Mouse (Mus musculus) forebrain, embryonic 11.5 days (tissue): ENCODE measurements at regions not wholly inside any gene's neighbourhood (a gene's known extent, or its start where the extent isn't known, plus 50 kb on each side); places are given as distances from the start of the nearest gene placed in this dataset.
"Not testable (repeated sequence)": the region's sequence is repeated elsewhere in the genome, so short reads cannot be mapped to it uniquely, and the experiment has no call there.

ENCODE experiments used
- ATAC-seq: fragments of 200-750 bp; cut with Nextera tagmentation; replicated peaks from 2 replicates; pipeline ENCODE4 v1.8.0; 2017; ENCODE audit warnings: moderate TSS enrichment; ENCODE audit not compliant: low FRiP score
- DNase-seq: peaks from one replicate; pipeline ENCODE4 v3.0.0-alpha.2; 2017; ENCODE audit warnings: low spot score
- H3K27ac ChIP-seq: fragments of 300-500 bp; sonication (generic); 2 replicates; pipeline ENCODE4 v1.5.1; 2014; ENCODE audit warnings: low read depth, low read length
- H3K27me3 ChIP-seq: fragments of 300-500 bp; sonication (generic); 2 replicates; pipeline ENCODE4 v1.6.1; 2014; ENCODE audit warnings: mild to moderate bottlenecking, low read length, mixed read lengths; ENCODE audit not compliant: control insufficient read depth, insufficient read depth
- H3K36me3 ChIP-seq: fragments of 300-500 bp; sonication (generic); 2 replicates; pipeline ENCODE4 v1.6.1; 2014; ENCODE audit warnings: mild to moderate bottlenecking, low read length, moderate library complexity, mixed read lengths; ENCODE audit not compliant: control insufficient read depth, insufficient read depth
- H3K4me1 ChIP-seq: fragments of 300-500 bp; sonication (generic); replicated peaks from 2 replicates; pipeline ENCODE4 v1.6.1; 2014; ENCODE audit warnings: low read length, mixed read lengths; ENCODE audit not compliant: control insufficient read depth, insufficient read depth
- H3K4me2 ChIP-seq: fragments of 300-500 bp; sonication (generic); 2 replicates; pipeline ENCODE4 v1.6.1; 2014; ENCODE audit warnings: low read depth, mild to moderate bottlenecking, low read length, moderate library complexity, mixed read lengths; ENCODE audit not compliant: severe bottlenecking
- H3K4me3 ChIP-seq: fragments of 300-500 bp; sonication (generic); 2 replicates; pipeline ENCODE4 v1.5.1; 2014; ENCODE audit warnings: low read depth, low read length
- H3K9ac ChIP-seq: fragments of 300-500 bp; sonication (generic); 2 replicates; pipeline ENCODE4 v1.6.1; 2014; ENCODE audit warnings: low read length
- H3K9me3 ChIP-seq: fragments of 300-500 bp; sonication (generic); 2 replicates; pipeline ENCODE4 v1.6.1; 2016; ENCODE audit warnings: low read length, mixed read lengths; ENCODE audit not compliant: control insufficient read depth
- WGBS: fragments of 180-500 bp; shearing (Covaris S2); extraction: QIAGEN DNeasy Blood & Tissue Kit; methylation state at CpG from one replicate; pipeline ENCODE4 v1.1.7; 2014; 5-methylcytosine and 5-hydroxymethylcytosine counted together

GRCm38 (mm10) chr1:112486046-112486445 lies 621.3 kb upstream of the Dsel start:
- not testable (repeated sequence) for H3K27me3 ChIP-seq, H3K4me1 ChIP-seq, DNase-seq, H3K9me3 ChIP-seq, H3K27ac ChIP-seq, H3K36me3 ChIP-seq, ATAC-seq, H3K4me3 ChIP-seq, H3K9ac ChIP-seq, H3K4me2 ChIP-seq
- WGBS, result 84% methylated on average over 5 of the region's 5 CpGs

DNA sequence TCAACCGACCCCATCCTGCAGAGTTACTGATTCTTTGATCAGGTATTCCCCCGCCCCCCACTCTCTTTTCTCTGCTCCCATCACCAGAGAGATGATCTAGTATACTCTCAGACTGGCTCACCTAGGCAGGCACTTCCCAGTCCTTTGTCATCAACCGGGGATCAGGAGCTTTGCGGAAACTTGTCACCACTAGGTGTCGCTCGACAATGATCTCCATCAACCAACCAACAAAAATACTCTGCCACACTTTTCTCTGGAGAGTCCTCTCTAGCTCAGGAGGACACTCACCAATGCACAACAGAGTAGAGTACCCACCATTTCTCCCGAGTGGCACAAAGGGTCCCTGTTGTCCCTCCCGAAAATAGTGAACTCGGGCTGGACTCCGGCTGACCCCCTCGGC lies 591.3 kb upstream of the Dsel start:
- H3K4me1 ChIP-seq, result no peaks in the 10 kb centered on the region
- DNase-seq (peak; percentile 80), ATAC-seq (peak; percentile 71)
- H3K27me3 ChIP-seq, result no peaks in the 10 kb centered on the region
- no peak overlapping the region for H3K27ac ChIP-seq
- H3K4me2 ChIP-seq, result no peak overlapping the region
- 39% methylated on average over 11 of the region's 11 CpGs for WGBS
- H3K9me3 ChIP-seq, result no peaks in the 10 kb centered on the region
- no peak overlapping the region for H3K4me3 ChIP-seq
- no peak overlapping the region for H3K9ac ChIP-seq
- no peaks in the 10 kb centered on the region for H3K36me3 ChIP-seq

DNA sequence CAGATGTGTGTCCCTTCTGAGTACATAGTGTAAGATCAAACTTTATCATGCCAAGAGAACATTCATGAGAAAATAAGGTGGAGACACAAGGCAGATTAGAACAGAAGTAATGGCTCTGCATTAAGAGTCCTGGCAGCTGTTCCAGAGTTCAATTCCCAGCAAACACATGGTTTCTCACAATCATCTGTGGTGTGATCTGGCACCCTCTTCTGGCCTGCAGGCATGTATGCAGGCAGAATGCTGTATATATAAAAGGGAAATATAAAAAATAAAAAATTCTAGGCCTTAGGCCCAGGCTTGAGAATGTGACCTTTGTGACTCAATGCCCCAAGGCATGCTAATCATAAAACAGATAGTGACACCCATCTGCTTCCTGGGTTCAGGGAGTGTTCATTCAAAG lies 587.7 kb upstream of the Dsel start:
- DNase-seq (no peak), ATAC-seq (no peak)
- no peaks in the 10 kb centered on the region for H3K9me3 ChIP-seq

DNA sequence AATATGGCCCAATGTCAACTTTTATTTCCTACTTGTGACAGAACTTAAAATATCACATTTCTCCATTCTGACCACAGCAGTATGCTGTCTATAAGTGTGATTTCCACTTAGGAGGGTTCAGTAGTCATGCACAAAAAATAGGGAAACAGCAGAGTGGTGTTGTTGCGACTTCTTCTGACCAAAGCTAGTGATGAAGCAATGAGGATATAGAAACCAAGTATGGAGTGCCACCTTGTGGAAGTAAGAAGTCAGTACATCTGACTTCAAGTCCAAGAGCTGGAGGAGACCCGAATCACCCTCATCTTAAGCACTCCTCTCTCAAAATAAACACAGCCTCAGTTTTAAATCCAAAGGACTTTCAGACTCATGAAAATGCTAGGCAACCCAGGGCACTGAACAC lies 586.9 kb upstream of the Dsel start:
- no peak overlapping the region for H3K4me2 ChIP-seq
- ATAC-seq (peak; percentile 56; the same call in 1 of the 2 replicates), DNase-seq (no peak)
- no peaks in the 10 kb centered on the region for H3K9me3 ChIP-seq
- no peaks in the 10 kb centered on the region for H3K36me3 ChIP-seq
- 19% methylated on average over 2 of the region's 2 CpGs for WGBS
- H3K27ac ChIP-seq, result no peak overlapping the region
- H3K4me1 ChIP-seq, result no peaks in the 10 kb centered on the region
- no peak overlapping the region for H3K9ac ChIP-seq
- no peaks in the 10 kb centered on the region for H3K27me3 ChIP-seq
- no peak overlapping the region for H3K4me3 ChIP-seq

More for the DNA sequence above, 587.7 kb upstream of the Dsel start:
- no peaks in the 10 kb centered on the region for H3K27me3 ChIP-seq
- no peak overlapping the region for H3K9ac ChIP-seq
- H3K4me2 ChIP-seq, result no peak overlapping the region
- H3K36me3 ChIP-seq, result no peaks in the 10 kb centered on the region
- no peaks in the 10 kb centered on the region for H3K4me1 ChIP-seq
- no peak overlapping the region for H3K27ac ChIP-seq
- no peak overlapping the region for H3K4me3 ChIP-seq

- Histone ChIP-seq H3K27ac (no peak overlapping the region), H3K36me3 (no peaks in the 10 kb centered on the region), H3K4me3 (no peak overlapping the region), H3K4me1 (no peaks in the 10 kb centered on the region), H3K9me3 (no peaks in the 10 kb centered on the region), H3K9ac (no peak overlapping the region), H3K27me3 (no peaks in the 10 kb centered on the region), H3K4me2 (no peak overlapping the region)
- DNase-seq (no peak), ATAC-seq (no peak)
- 76% methylated on average over 2 of the region's 2 CpGs for WGBS
Measured at GRCm38 (mm10) chr1:112439109-112439508, 574.4 kb upstream of the Dsel start.

DNA sequence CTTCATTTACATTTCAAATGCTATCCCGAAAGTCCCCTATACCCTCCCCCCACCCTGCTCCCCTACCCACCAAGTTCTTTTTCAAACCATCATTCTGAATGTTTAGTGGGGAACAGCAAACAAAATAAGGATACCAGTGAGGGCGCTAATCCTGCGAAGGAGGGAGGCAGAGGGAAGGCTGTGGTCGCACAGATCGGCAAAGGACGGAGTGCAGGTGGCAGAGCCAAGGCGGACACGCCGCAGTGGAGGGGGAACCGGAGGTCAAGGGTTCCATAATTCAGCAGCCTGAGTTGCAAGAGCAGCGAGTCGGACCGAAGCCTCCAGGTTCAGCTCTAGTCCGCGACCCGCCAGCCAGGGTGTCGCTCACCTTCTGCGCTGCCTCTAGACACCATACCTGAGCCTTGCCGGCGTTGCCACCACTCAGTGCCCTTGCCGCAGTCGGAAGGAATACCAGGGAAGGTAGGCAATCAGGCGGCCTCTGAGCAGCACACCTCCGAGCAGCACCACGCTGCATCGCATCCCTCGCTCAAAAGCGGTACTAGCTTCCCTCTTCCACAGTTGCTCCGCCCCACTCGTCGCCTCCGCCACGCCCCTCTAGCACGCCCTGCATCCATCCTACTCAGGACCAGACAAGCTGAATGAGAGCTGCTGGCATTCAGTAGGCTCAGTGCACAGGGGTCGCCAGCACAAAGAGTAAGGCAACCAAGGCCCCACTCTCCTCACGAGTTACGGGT lies 551.8 kb upstream of the Dsel start:
- 2% methylated on average over 37 of the region's 37 CpGs for WGBS
- H3K9ac ChIP-seq, result peak overlapping the region; percentile 50
- peak overlapping the region; percentile 48 for H3K4me3 ChIP-seq
- no peaks in the 10 kb centered on the region for H3K36me3 ChIP-seq
- no peak overlapping the region for H3K27ac ChIP-seq
- ATAC-seq (peak; percentile 99), DNase-seq (peak; percentile 82)
- H3K4me2 ChIP-seq, result peak overlapping the region; percentile 90
- no peaks in the 10 kb centered on the region for H3K27me3 ChIP-seq
- H3K9me3 ChIP-seq, result no peaks in the 10 kb centered on the region
- H3K4me1 ChIP-seq, result no peaks in the 10 kb centered on the region

GRCm38 (mm10) chr1:112388807-112389206 lies 524.1 kb upstream of the Dsel start:
- Histone ChIP-seq H3K9me3 (no peaks in the 10 kb centered on the region), H3K4me1 (no peaks in the 10 kb centered on the region), H3K27ac (no peak overlapping the region), H3K27me3 (no peaks in the 10 kb centered on the region), H3K4me3 (no peak overlapping the region), H3K9ac (no peak overlapping the region), H3K4me2 (no peak overlapping the region), H3K36me3 (no peaks in the 10 kb centered on the region)
- DNase-seq (peak; percentile 74), ATAC-seq (peak; percentile 60; the same call in 1 of the 2 replicates)
- WGBS, result 46% methylated on average over 3 of the region's 3 CpGs

DNA sequence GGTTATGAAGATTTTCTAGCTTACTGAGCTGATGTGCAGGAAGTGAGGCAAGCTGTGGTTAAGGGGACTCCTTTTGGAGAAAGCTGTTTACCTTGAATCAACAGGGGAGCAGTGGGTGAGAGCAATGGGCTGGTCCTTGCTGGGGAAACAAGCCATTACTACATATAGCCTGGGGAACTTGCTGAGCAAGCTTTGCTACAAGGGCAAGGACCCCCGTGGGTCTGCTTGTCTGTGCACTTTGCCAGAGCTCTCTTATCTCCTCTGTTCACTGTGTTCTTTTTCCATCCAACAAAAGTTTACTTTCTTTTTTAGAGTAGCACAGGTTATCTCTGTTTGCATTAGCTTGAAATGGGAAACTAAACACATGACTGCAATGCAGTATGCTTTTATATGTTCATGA lies 519.3 kb upstream of the Dsel start:
- H3K4me3 ChIP-seq, result no peak overlapping the region
- H3K27me3 ChIP-seq, result no peaks in the 10 kb centered on the region
- no peak overlapping the region for H3K4me2 ChIP-seq
- H3K4me1 ChIP-seq, result no peaks in the 10 kb centered on the region
- no peaks in the 10 kb centered on the region for H3K36me3 ChIP-seq
- no peaks in the 10 kb centered on the region for H3K9me3 ChIP-seq
- 63% methylated on average over 1 of the region's 1 CpGs for WGBS
- DNase-seq, result no peak
- H3K27ac ChIP-seq, result no peak overlapping the region
- H3K9ac ChIP-seq, result no peak overlapping the region
- ATAC-seq, result no peak

GRCm38 (mm10) chr1:112379651-112380264 lies 515.0 kb upstream of the Dsel start:
- Histone ChIP-seq H3K4me3 (no peak overlapping the region), H3K27ac (no peak overlapping the region), H3K9me3 (no peaks in the 10 kb centered on the region), H3K4me2 (no peak overlapping the region), H3K4me1 (no peaks in the 10 kb centered on the region), H3K27me3 (no peaks in the 10 kb centered on the region), H3K36me3 (no peaks in the 10 kb centered on the region), H3K9ac (no peak overlapping the region)
- WGBS, result 25% methylated on average over 2 of the region's 2 CpGs
- no peak for DNase-seq
- ATAC-seq, result peak; percentile 69
